Comparison of ENCODE assay signal across 22 mouse cellular contexts in the genomic region with DNA sequence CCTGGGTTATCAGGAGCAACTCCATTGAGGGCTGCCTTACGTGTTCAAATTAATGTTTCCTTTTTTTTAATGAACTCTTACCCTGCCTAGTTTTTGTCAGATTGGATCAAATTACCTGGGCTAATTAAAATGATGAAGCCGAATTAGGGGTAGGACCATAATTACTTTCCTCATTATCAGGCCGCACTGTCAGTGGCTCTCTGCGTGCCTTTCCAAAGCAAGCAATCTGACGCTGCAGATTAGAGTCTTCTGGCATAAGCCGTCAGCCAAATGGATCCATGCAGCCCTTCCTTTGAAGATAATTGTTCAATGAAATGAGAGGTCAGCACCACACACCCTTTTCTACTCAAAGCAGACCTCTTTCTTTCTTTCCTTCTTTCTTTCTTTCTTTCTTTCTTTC.
A peak's percentile ranks its signal among the peaks of the same experiment; 100 is the strongest.
DNase-seq lines count a peak whose midpoint lies in the region; ATAC-seq and TF ChIP-seq lines count a peak whose summit lies in the region.
"Had no signal": no experiment of that assay in that cellular context is flagged by ENCODE, and none has a peak within 500 bp of the region (broad histone marks: within the 10 kb centered on the region; RNA-seq: fewer than 3 reads in every experiment).

No protein-coding gene starts in this region.

- H3K36me3 ChIP-seq in hindbrain, embryonic 12.5 days = no peaks in the 10 kb centered on the region
- no peaks in the 10 kb centered on the region for H3K36me3 ChIP-seq in hindbrain, embryonic 10.5 days
- H3K36me3 ChIP-seq in midbrain, embryonic 13.5 days = no peaks in the 10 kb centered on the region
- H3K36me3 ChIP-seq in kidney, adult 2 months (ENCODE audit: control insufficient read depth, insufficient read depth, low read length) = no peaks in the 10 kb centered on the region
- H3K36me3 ChIP-seq: embryonic facial prominence, embryonic 12.5 days; limb, embryonic 15.5 days; liver, embryonic 15.5 days had no signal

- H3K4me2 ChIP-seq in hindbrain, embryonic 12.5 days (replicated peaks) = no peak overlapping the region
- H3K4me2 ChIP-seq in midbrain, embryonic 13.5 days (replicated peaks) = no peak overlapping the region
- H3K4me2 ChIP-seq: embryonic facial prominence, embryonic 12.5 days; limb, embryonic 15.5 days; liver, embryonic 15.5 days had no signal

- DNase-seq in embryo, embryonic 10 days (ENCODE audit: low spot score) = peak; percentile 41
- DNase-seq in embryo, embryonic 9.5 days (ENCODE audit: extremely low spot score) = no peak
- no peak for DNase-seq in hindbrain, embryonic 10.5 days (ENCODE audit: low spot score)
- DNase-seq in embryo, embryonic 10.5 days (ENCODE audit: low spot score) = peak; percentile 49
- no peak for DNase-seq in kidney, adult 2 months
- DNase-seq: adrenal gland, postnatal 10 days; cerebellum, adult 9-11 months; gastrocnemius, postnatal 36 days; heart, postnatal 36 days; kidney, adult 18-20 months; kidney, postnatal 10 days; lung, postnatal 14 days had no signal

- no peak for TF ChIP-seq POLR2A in kidney, adult 2 months (IDR thresholded peaks at IDR 0.05; ENCODE audit: low read depth, low read length)

- 45% methylated on average over 6 of the region's 6 CpGs for WGBS in hindbrain, embryonic 12.5 days
- 57% methylated on average over 6 of the region's 6 CpGs for WGBS in hindbrain, embryonic 10.5 days
- 24% methylated on average over 6 of the region's 6 CpGs for WGBS in midbrain, embryonic 13.5 days
- 54% methylated on average over 6 of the region's 6 CpGs for WGBS in kidney, adult 2 months

- H3K4me1 ChIP-seq in hindbrain, embryonic 12.5 days = peaks cover 21% of the 10 kb centered on the region
- H3K4me1 ChIP-seq in hindbrain, embryonic 10.5 days (replicated peaks) = peaks cover 35% of the 10 kb centered on the region
- H3K4me1 ChIP-seq in midbrain, embryonic 13.5 days (replicated peaks) = peaks cover 17% of the 10 kb centered on the region
- no peaks in the 10 kb centered on the region for H3K4me1 ChIP-seq in kidney, adult 2 months (ENCODE audit: control insufficient read depth, insufficient read depth, low read length)
- H3K4me1 ChIP-seq: liver, embryonic 15.5 days; megakaryocyte, embryonic 14.5 days had no signal

- no peak for ATAC-seq in hindbrain, embryonic 12.5 days (ENCODE audit: low FRiP score)
- peak; percentile 15; the same call in 1 of the 2 replicates for ATAC-seq in midbrain, embryonic 13.5 days
- no peak for ATAC-seq in megakaryocyte-erythroid progenitor cell, adult 5-6 weeks (replicated peaks; ENCODE audit: low FRiP score, low TSS enrichment, poor library complexity, severe bottlenecking)
- ATAC-seq: CD4-positive, CD25-positive, alpha-beta regulatory T cell, adult 4 months; Patski had no signal

- no peaks in the 10 kb centered on the region for H3K9me3 ChIP-seq in hindbrain, embryonic 12.5 days (replicated peaks)
- H3K9me3 ChIP-seq in hindbrain, embryonic 10.5 days = no peaks in the 10 kb centered on the region
- no peaks in the 10 kb centered on the region for H3K9me3 ChIP-seq in midbrain, embryonic 13.5 days
- H3K9me3 ChIP-seq: embryonic facial prominence, embryonic 12.5 days; limb, embryonic 15.5 days; liver, embryonic 15.5 days had no signal

- no peaks in the 10 kb centered on the region for H3K27me3 ChIP-seq in hindbrain, embryonic 12.5 days
- H3K27me3 ChIP-seq in hindbrain, embryonic 10.5 days (ENCODE audit: insufficient read depth, poor library complexity, severe bottlenecking) = no peaks in the 10 kb centered on the region
- no peaks in the 10 kb centered on the region for H3K27me3 ChIP-seq in midbrain, embryonic 13.5 days
- no peaks in the 10 kb centered on the region for H3K27me3 ChIP-seq in kidney, adult 2 months (replicated peaks; ENCODE audit: control insufficient read depth, insufficient read depth, low read length)
- H3K27me3 ChIP-seq: embryonic facial prominence, embryonic 12.5 days; limb, embryonic 15.5 days; liver, embryonic 15.5 days; megakaryocyte, embryonic 14.5 days; Patski had no signal

- H3K27ac ChIP-seq in hindbrain, embryonic 12.5 days = 0 out of 2 replicates have a peak overlapping the region, but pooled peaks have one; percentile 55
- no peak overlapping the region for H3K27ac ChIP-seq in hindbrain, embryonic 10.5 days
- no peak overlapping the region for H3K27ac ChIP-seq in midbrain, embryonic 13.5 days
- no peak overlapping the region for H3K27ac ChIP-seq in kidney, adult 2 months (ENCODE audit: insufficient read depth, low read depth, low read length)
- H3K27ac ChIP-seq: embryonic facial prominence, embryonic 12.5 days; limb, embryonic 15.5 days; liver, embryonic 15.5 days; stomach, postnatal 0 days had no signal

- no peak overlapping the region for H3K9ac ChIP-seq in hindbrain, embryonic 12.5 days
- no peak overlapping the region for H3K9ac ChIP-seq in midbrain, embryonic 13.5 days (replicated peaks)
- H3K9ac ChIP-seq: embryonic facial prominence, embryonic 12.5 days; limb, embryonic 15.5 days; liver, embryonic 15.5 days had no signal

- TF ChIP-seq CTCF in kidney, adult 2 months (conservative IDR thresholded peaks at IDR 0.05; ENCODE audit: insufficient read depth, insufficient read length, low read depth, low read length) = no peak

- H3K4me3 ChIP-seq in hindbrain, embryonic 12.5 days = no peak overlapping the region
- no peak overlapping the region for H3K4me3 ChIP-seq in hindbrain, embryonic 10.5 days
- no peak overlapping the region for H3K4me3 ChIP-seq in midbrain, embryonic 13.5 days (replicated peaks)
- H3K4me3 ChIP-seq in kidney, adult 2 months (ENCODE audit: insufficient read depth, low read depth, low read length) = no peak overlapping the region
- H3K4me3 ChIP-seq: embryonic facial prominence, embryonic 12.5 days; limb, embryonic 15.5 days; liver, embryonic 15.5 days; megakaryocyte, embryonic 14.5 days had no signal

Comparison
In these comparisons a context has a peak if more than half of its experiments do, and no peak if none do; other contexts are left out.
1. DNase-seq: peak in embryo, embryonic 10 days (single experiment) and embryo, embryonic 10.5 days (single experiment); none in embryo, embryonic 9.5 days (single experiment), hindbrain, embryonic 10.5 days (single experiment) and kidney, adult 2 months (single experiment).